Mouse (Mus musculus): Measurements from ENCODE around the gene Samd4. TPM values are rescaled to one million over a fixed set of nuclear protein-coding genes. Genes with fewer than 3 reads are reported as not detected.

Samd4 gene
- polyA plus RNA-seq, 1 experiment from 2014 or later: 5.0 TPM

DNA sequence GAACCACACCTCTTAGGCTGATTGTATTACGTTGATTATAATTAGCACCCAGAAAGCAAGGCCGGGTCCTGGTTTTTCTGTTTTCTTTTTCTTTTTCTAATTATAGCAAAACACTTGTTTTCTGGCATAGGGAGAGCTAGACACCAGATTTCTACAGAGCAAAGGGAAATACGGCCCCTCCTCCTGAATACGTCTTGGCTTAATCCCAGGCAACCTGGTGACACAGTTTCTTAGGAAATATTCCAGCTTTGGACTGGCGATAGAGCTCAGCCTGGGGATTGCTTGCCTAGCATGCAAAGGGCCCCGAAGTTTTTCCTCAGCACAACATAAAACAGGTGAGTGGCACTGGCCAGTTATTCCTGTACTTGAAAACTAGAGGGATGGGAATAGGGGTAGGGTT, 31.7 kb downstream of the Samd4 start:
- H3K9ac ChIP-seq: no peak overlapping the region
- H3K36me3 ChIP-seq (replicated peaks): no peaks in the 10 kb centered on the region
- H3K4me1 ChIP-seq: no peaks in the 10 kb centered on the region
- no peak overlapping the region for H3K4me2 ChIP-seq
- H3K27ac ChIP-seq: no peak overlapping the region
- no peak overlapping the region for H3K4me3 ChIP-seq (replicated peaks)
- 79% methylated on average over 6 of the region's 6 CpGs for WGBS
- no peaks in the 10 kb centered on the region for H3K27me3 ChIP-seq
- H3K9me3 ChIP-seq: no peaks in the 10 kb centered on the region
- ATAC-seq (ENCODE audit: low FRiP score): no peak

DNA sequence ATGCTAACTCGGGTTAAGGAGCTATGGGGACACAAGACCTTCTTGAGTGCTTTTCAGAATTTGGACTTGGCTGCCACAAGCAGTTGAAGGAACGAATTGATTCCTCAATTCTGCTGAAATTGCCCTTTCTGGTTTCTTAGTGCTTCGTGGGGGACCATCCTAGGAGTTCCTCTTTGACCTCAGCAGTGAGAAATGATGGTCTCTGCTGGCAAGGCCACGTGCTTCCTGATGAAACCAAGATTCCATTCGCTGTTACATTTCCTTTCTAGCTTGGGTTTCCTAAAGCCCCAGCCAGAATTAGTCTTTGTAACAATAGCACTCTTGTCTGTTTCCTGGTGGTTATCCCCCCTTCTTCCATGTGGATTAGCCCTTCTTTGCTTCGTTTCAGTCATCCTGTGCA, 32.9 kb downstream of the Samd4 start:
- Histone ChIP-seq H3K27me3 (no peaks in the 10 kb centered on the region), H3K4me2 (no peak overlapping the region), H3K9me3 (no peaks in the 10 kb centered on the region), H3K27ac (no peak overlapping the region), H3K4me1 (no peaks in the 10 kb centered on the region), H3K4me3 (replicated peaks) (no peak overlapping the region), H3K36me3 (replicated peaks) (no peaks in the 10 kb centered on the region), H3K9ac (no peak overlapping the region)
- no peak for ATAC-seq (ENCODE audit: low FRiP score)
- WGBS: 78% methylated on average over 6 of the region's 6 CpGs

DNA sequence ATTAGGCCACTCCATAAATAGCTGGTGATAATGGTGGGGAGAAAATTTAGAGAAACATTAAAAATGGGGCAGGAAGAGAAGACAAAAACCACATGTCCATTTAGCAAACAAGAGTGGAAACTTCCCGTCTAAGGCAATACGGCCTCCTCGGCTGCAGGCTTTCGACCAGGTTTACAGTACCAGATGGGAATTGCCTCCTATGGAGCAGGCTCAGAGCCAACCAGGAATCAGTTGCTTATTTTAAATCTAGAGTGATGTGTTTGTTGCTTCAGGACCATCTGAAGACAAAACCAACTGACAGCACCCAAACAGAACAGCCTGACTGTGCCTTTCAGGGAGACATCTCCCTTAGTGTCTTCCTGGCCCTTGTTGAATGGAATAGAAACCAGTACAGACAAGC, 33.9 kb downstream of the Samd4 start:
- Histone ChIP-seq H3K4me3 (replicated peaks) (no peak overlapping the region), H3K27ac (no peak overlapping the region), H3K9me3 (no peaks in the 10 kb centered on the region), H3K4me1 (no peaks in the 10 kb centered on the region), H3K36me3 (replicated peaks) (no peaks in the 10 kb centered on the region), H3K9ac (no peak overlapping the region), H3K27me3 (no peaks in the 10 kb centered on the region), H3K4me2 (no peak overlapping the region)
- ATAC-seq (ENCODE audit: low FRiP score): no peak
- WGBS: 93% methylated on average over 4 of the region's 4 CpGs

DNA sequence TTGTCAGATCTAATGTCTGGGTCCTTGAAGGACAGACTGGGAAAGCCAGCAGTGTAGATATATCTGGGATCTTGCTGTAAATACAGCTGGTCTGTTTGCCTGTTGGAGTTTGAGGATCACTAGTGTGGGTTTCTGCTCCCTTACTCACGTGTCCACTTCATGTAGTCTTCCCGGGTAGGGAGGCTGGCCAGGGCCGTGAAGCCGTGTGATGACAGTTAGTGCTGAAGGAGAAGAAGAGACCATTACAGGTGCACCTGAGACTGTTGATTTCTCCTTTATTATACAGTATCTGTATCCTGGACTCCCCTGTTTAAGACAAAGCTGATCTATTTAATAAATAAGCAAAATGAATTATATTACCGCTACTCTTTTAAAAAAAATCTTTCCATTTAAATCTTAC, 34.5 kb downstream of the Samd4 start:
- Histone ChIP-seq H3K4me1 (no peaks in the 10 kb centered on the region), H3K4me3 (replicated peaks) (no peak overlapping the region), H3K27me3 (no peaks in the 10 kb centered on the region), H3K4me2 (no peak overlapping the region), H3K36me3 (replicated peaks) (no peaks in the 10 kb centered on the region), H3K9ac (no peak overlapping the region), H3K9me3 (no peaks in the 10 kb centered on the region), H3K27ac (no peak overlapping the region)
- ATAC-seq (ENCODE audit: low FRiP score): no peak
- 96% methylated on average over 5 of the region's 5 CpGs for WGBS

DNA sequence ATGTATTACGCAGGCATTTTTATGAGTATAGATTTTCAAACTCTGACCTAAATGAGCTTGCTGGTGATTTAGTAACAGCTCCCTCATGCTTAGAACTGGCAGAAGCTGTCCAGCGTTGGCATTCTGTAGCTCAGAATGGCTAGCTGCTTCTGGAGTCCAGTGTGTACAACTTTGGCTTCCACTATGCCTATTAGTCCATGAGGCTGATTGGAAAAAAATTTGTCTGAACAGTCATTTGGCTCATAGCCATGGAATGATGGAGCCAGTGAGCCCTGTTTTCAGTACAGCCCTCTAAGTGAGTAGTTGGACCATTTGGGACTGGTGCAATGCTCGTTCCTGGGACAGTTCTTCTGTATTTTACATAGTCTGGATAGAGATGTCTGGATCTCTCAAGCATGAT, 34.9 kb downstream of the Samd4 start:
- Histone ChIP-seq H3K4me2 (no peak overlapping the region), H3K4me3 (replicated peaks) (no peak overlapping the region), H3K27ac (no peak overlapping the region), H3K9me3 (no peaks in the 10 kb centered on the region), H3K36me3 (replicated peaks) (no peaks in the 10 kb centered on the region), H3K9ac (no peak overlapping the region), H3K27me3 (no peaks in the 10 kb centered on the region), H3K4me1 (no peaks in the 10 kb centered on the region)
- WGBS: 92% methylated on average over 3 of the region's 3 CpGs
- ATAC-seq (ENCODE audit: low FRiP score): no peak

DNA sequence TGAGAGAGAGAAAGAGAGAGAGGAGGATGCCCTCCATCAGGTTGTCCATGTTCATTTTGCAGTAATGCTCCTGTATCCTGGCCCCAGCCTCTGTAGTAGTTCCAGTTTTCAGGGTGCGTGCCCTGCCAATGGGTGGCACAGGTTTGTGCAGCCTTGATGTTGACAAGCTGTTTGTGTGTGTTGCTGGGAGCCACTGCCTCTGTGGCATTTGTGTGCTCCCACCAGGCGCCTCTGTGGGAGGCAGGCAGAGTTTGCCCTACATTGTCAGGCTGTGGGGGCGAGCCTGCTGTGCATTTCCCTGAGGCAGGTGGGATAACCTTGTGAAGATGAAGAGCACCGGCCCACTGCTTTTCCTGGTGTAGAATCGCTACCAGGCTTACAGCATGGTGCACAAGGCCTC, 37.8 kb downstream of the Samd4 start:
- no peaks in the 10 kb centered on the region for H3K36me3 ChIP-seq (replicated peaks)
- H3K27ac ChIP-seq: no peak overlapping the region
- no peaks in the 10 kb centered on the region for H3K4me1 ChIP-seq
- no peak overlapping the region for H3K4me2 ChIP-seq
- H3K27me3 ChIP-seq: no peaks in the 10 kb centered on the region
- no peak overlapping the region for H3K9ac ChIP-seq
- H3K9me3 ChIP-seq: no peaks in the 10 kb centered on the region
- H3K4me3 ChIP-seq (replicated peaks): no peak overlapping the region
- ATAC-seq (ENCODE audit: low FRiP score): no peak
- 77% methylated on average over 5 of the region's 5 CpGs for WGBS

DNA sequence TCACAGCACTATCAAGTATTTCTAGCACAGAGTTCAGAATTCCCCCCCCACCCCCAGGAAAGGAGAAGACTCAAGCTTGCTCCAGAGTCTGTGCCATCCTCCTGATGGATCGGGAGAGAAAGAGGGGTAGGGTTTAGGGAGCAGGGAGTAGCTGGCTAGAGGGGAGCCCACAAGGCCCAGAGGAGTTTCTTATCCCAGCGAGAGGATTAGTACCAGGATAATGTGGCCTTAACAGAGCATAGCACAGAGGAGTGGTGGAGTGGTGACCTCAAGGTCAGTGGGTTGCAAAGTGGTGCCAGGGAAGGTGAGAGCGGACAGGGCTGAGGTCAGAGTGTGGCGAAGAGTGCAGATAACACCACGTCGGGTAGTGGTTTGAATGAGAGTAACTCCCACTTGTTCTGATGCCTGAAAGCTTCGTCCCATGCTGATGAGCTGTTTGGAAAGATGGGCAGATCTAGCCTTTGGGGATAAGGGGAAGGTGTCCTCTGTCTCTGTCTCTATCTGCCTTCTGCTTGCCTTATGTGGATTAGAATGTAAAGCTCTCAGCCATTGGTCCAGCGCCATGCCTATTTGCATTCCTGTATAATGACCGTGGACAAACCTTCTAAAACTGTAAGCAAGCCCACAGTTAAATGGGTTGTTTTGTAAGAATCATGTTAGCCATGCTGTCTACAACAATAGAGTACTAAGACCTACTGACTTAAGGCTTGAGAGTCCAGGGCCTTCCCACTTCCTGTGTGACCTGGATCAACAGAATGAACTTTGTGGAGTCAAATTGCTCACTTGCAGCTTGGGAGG, 38.7 kb downstream of the Samd4 start:
- H3K9ac ChIP-seq: no peak overlapping the region
- no peak overlapping the region for H3K4me2 ChIP-seq
- no peaks in the 10 kb centered on the region for H3K36me3 ChIP-seq (replicated peaks)
- no peaks in the 10 kb centered on the region for H3K4me1 ChIP-seq
- no peaks in the 10 kb centered on the region for H3K9me3 ChIP-seq
- no peak overlapping the region for H3K4me3 ChIP-seq (replicated peaks)
- no peak for ATAC-seq (ENCODE audit: low FRiP score)
- 70% methylated on average over 9 of the region's 9 CpGs for WGBS
- H3K27ac ChIP-seq: no peak overlapping the region
- H3K27me3 ChIP-seq: no peaks in the 10 kb centered on the region

DNA sequence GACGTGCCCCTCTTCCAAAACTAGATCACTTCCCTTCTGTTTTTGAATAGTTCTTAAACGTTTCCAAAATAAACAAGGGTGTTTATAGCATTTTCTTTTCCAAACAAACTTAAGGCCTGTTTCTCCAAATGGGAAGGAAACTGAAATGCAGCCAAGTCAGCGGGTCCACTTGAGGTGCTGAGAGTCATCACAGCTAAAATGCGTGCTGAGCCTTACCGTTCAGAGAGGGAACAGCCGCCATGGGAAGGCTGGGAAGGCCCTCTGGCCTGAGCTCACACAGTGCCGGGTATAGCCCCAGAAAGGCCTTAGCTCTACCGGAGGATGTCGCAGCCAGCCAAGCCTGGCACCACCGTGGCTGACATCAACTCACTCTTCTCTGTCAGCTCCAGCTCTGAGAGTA, 41.3 kb downstream of the Samd4 start:
- no peak overlapping the region for H3K4me3 ChIP-seq (replicated peaks)

DNA sequence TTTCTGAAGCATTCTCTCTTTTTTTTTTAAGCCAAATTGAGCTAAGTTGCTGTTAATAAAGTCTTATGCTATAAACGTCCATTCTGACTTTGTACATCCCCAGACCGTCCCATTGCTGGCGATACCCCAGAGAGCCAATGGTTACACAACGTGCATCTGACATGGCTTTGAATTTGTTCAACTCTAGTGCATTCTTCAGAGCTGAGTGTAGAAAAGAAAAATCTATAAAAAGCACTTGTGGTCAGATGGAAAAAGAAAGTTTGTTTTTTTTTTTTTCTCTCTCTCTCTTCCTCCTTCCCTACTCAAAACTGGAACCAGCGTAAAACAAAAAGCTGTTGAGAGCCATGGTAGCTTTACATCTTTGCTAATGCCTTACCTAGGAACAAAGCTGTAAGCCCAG, 41.8 kb downstream of the Samd4 start:
- H3K4me2 ChIP-seq: no peak overlapping the region
- no peaks in the 10 kb centered on the region for H3K27me3 ChIP-seq
- H3K36me3 ChIP-seq (replicated peaks): no peaks in the 10 kb centered on the region
- 87% methylated on average over 5 of the region's 5 CpGs for WGBS
- no peaks in the 10 kb centered on the region for H3K4me1 ChIP-seq
- H3K27ac ChIP-seq: no peak overlapping the region
- no peak overlapping the region for H3K9ac ChIP-seq
- ATAC-seq (ENCODE audit: low FRiP score): no peak
- no peak overlapping the region for H3K4me3 ChIP-seq (replicated peaks)
- no peaks in the 10 kb centered on the region for H3K9me3 ChIP-seq

More for the DNA sequence above, 41.3 kb downstream of the Samd4 start:
- Histone ChIP-seq H3K4me2 (no peak overlapping the region), H3K4me1 (no peaks in the 10 kb centered on the region), H3K27me3 (no peaks in the 10 kb centered on the region), H3K27ac (no peak overlapping the region), H3K9me3 (no peaks in the 10 kb centered on the region), H3K36me3 (replicated peaks) (no peaks in the 10 kb centered on the region), H3K9ac (no peak overlapping the region)
- no peak for ATAC-seq (ENCODE audit: low FRiP score)
- WGBS: 89% methylated on average over 10 of the region's 10 CpGs

DNA sequence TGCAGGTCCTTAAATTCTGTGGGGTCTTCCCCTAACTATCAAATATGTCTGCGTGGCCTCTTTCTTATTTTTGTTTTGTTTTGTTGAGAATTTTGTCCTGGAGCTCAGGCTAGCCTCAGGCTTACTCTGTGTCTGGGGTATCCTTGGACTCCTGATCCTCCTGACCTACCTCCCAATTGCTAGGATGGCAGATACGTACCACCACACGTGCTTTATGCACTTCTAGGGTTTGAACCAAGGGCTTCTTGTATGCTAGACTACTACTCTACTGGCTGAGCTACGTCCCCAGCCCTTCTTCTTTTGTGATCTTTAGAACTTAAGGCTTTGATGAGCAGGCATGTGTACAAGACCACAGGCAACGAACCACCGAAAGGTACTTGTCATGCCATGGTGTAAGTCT, 45.9 kb downstream of the Samd4 start:
- no peak overlapping the region for H3K27ac ChIP-seq
- no peak for ATAC-seq (ENCODE audit: low FRiP score)
- H3K9me3 ChIP-seq: no peaks in the 10 kb centered on the region
- no peak overlapping the region for H3K9ac ChIP-seq
- no peaks in the 10 kb centered on the region for H3K27me3 ChIP-seq
- no peak overlapping the region for H3K4me2 ChIP-seq
- no peaks in the 10 kb centered on the region; the same call in 1 of the 2 replicates for H3K4me1 ChIP-seq
- H3K4me3 ChIP-seq (replicated peaks): no peak overlapping the region
- 96% methylated on average over 6 of the region's 6 CpGs for WGBS
- no peaks in the 10 kb centered on the region for H3K36me3 ChIP-seq (replicated peaks)

DNA sequence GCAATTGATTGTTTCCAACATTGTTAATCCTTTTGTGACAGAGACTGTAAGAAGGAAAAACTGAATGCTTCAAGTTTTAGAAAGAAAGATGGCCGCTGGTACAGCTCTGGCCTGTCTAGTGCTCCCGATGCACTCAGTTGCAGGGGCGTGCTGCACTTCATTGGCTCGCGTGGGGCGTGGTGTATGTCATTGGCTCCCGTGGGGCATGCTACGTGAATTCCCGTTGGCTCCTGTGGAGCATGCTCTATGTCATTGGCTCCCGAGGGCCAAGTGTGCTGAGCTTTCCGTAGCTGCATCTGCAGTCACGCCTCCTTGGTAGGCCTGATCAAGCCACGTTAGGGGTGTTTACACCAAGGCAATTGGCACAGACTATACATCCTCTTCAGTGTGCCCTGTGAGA, 49.5 kb downstream of the Samd4 start:
- Histone ChIP-seq H3K4me1 (no peaks in the 10 kb centered on the region; the same call in 1 of the 2 replicates), H3K4me3 (replicated peaks) (no peak overlapping the region), H3K27me3 (no peaks in the 10 kb centered on the region), H3K9ac (no peak overlapping the region), H3K4me2 (no peak overlapping the region), H3K36me3 (replicated peaks) (no peaks in the 10 kb centered on the region), H3K9me3 (no peaks in the 10 kb centered on the region), H3K27ac (no peak overlapping the region)
- no peak for ATAC-seq (ENCODE audit: low FRiP score)
- 89% methylated on average over 13 of the region's 13 CpGs for WGBS

DNA sequence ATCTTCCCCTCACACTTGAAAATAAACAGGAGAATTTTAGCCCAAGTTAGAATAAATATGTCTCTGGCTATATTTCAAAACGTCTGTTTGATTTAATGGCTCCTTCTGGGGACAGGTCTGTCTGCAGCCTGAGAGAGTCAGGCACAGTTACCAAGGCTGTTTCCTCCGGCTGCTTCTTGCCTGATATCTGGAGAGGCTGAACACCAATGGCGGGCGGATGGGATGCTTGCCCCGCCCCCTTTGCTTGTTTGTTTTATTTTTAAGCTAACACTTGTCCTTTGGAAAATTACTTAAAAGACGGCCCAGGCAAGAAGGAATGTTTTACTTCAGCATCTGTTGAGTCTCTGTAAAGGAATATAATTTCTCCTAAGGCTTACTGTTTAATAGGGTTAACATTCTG, 50.1 kb downstream of the Samd4 start:
- Histone ChIP-seq H3K4me2 (no peak overlapping the region), H3K27ac (no peak overlapping the region), H3K36me3 (replicated peaks) (no peaks in the 10 kb centered on the region), H3K9ac (no peak overlapping the region), H3K4me3 (replicated peaks) (no peak overlapping the region), H3K9me3 (no peaks in the 10 kb centered on the region), H3K4me1 (no peaks in the 10 kb centered on the region; the same call in 1 of the 2 replicates), H3K27me3 (no peaks in the 10 kb centered on the region)
- 71% methylated on average over 6 of the region's 6 CpGs for WGBS
- ATAC-seq (ENCODE audit: low FRiP score): no peak

DNA sequence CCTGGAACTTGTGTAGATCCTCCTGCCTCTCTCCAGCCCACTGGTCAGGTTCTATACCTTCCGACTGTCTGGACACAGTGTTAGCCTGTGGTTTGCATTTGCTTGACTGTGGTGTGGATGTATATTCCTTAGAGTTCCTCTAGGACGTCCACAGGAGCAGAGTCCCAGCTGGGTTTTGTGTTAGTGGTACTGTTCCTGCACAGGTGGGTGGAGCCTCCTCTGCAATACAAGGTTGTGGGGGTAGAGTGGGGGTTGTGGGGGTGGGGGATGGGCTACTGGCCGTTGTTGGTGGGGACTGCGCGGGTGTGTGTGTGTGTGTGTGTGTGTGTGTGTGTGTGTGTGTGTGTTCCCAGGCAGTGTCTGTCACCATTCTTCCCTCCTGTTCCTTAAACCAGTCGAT, 58.4 kb downstream of the Samd4 start:
- H3K4me2 ChIP-seq: no peak overlapping the region
- H3K27ac ChIP-seq: peak overlapping the region; percentile 31
- no peaks in the 10 kb centered on the region for H3K27me3 ChIP-seq
- ATAC-seq (ENCODE audit: low FRiP score): peak; percentile 61; the same call in 1 of the 2 replicates
- H3K4me1 ChIP-seq: peaks cover 16% of the 10 kb centered on the region
- no peaks in the 10 kb centered on the region for H3K9me3 ChIP-seq
- WGBS: 48% methylated on average over 6 of the region's 6 CpGs
- no peak overlapping the region for H3K9ac ChIP-seq
- H3K4me3 ChIP-seq (replicated peaks): no peak overlapping the region
- H3K36me3 ChIP-seq (replicated peaks): no peaks in the 10 kb centered on the region

All from forebrain, embryonic 12.5 days (tissue).